Mouse (Mus musculus): ENCODE results near the gene Gm4858. TPM values are rescaled to one million over a fixed set of nuclear protein-coding genes. Genes with fewer than 3 reads are reported as not detected.

Gene Gm4858
- not detected for total RNA-seq (2023)

GRCm38 (mm10) chr3:93068523-93068922, at the start of gene Gm4858:
Gene Gm4858 (plus strand): TSS chr3:93068823.

GRCm38 (mm10) chr3:93018960-93019359, 49.7 kb upstream of the Gm4858 start, which contains the start of gene Lce1m:
Gene Lce1m (minus strand): TSS chr3:93019060.

Other genes starting within 250 kb of the Gm4858 start
- gene Kprp, start 241.6 kb upstream of the Gm4858 start, total RNA-seq (2023) = not detected
- not detected for gene Lce1l, start 217.5 kb upstream of the Gm4858 start, total RNA-seq (2023)
- gene 2310050C09Rik, start 198.6 kb upstream of the Gm4858 start, total RNA-seq (2023) = not detected
- gene Lce3a, start 142.6 kb upstream of the Gm4858 start, total RNA-seq (2023) = not detected
- gene Lce3b, start 135.8 kb upstream of the Gm4858 start, total RNA-seq (2023) = not detected
- not detected for gene Lce3c, start 124.3 kb upstream of the Gm4858 start, total RNA-seq (2023)
- not detected for gene Lce3d, start 111.4 kb upstream of the Gm4858 start, total RNA-seq (2023)
- not detected for gene Lce3e, start 101.8 kb upstream of the Gm4858 start, total RNA-seq (2023)
- not detected for gene Lce3f, start 76.6 kb upstream of the Gm4858 start, total RNA-seq (2023)
- gene Crct1, start 53.1 kb upstream of the Gm4858 start, total RNA-seq (2023) = not detected
- gene Lce1m, start 49.8 kb upstream of the Gm4858 start, total RNA-seq (2023) = not detected
- gene Crnn, start 76.0 kb downstream of the Gm4858 start, total RNA-seq (2023) = not detected
- gene Flg2, start 128.5 kb downstream of the Gm4858 start, total RNA-seq (2023) = not detected
- not detected for gene Flg, start 204.7 kb downstream of the Gm4858 start, total RNA-seq (2023)

All from T-cell, adult 66 days (primary cell).